Mouse (Mus musculus): ENCODE data around the gene Cmtm4. TPM values are rescaled to one million over a fixed set of nuclear protein-coding genes. Genes with fewer than 3 reads are reported as not detected.
A peak's percentile ranks its signal among the peaks of the same experiment; 100 is the strongest.

The Cmtm4 gene
- polyA plus RNA-seq, 2 experiments: 0.44 to 1.7 TPM

DNA sequence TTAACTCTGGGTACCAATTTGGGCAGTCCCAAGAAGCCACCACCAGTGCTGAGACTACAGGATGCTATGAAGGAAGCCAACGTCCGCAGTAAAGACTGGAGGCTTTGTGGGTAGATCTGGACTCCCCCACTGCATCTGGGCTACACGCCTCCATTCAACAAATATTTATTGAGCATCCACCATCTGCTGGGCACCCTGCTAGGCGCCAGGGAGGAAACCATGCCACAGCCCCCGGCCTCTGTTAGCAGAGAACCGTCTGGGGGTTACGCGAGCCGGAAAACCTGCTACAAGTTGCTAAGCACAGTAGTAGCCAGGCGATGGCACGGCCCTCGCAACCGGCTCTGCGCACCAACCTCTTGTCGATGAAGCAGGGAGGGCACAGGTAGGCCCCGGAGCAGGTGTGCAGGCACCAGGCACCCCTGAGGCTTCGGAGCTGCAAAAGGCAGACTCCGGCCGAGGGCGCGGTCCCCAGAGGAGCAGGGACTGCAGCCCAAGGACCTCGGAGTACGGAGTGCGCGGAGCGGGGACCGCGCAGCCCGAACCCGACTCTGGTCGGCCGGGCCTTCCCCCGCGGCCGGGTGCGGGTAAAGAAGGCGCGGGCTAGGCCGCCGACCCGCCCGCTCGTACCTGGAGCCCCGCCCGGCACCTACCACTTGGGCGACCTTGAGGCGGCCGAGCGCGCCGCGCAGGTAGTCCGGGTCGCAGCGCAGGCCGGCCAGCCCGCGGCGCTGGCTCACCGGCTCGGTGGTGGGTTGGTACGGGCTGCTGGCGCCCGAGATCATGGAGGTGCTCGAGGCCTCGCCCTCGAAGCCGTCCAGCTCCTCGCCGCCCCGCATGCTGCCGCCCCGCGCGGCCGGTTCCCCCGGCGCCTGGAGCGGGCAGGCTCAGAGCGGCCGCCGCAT, 555 bp downstream of the Cmtm4 start:
- no peak for DNase-seq (ENCODE audit: low read depth in 3 of 3, low spot score in 3 of 3)
- TF ChIP-seq CTCF (IDR thresholded peaks at IDR 0.05; ENCODE audit: low read depth) (no peak), EP300 (IDR thresholded peaks at IDR 0.05; ENCODE audit: low read depth) (no peak)
- peak; percentile 66 for ATAC-seq (ENCODE audit: insufficient read depth)
- Histone ChIP-seq H3K9me3 (ENCODE audit: control insufficient read depth, low read length) (no peaks in the 10 kb centered on the region), H3K9ac (replicated peaks) (peak overlapping the region; percentile 33), H3K4me1 (replicated peaks; ENCODE audit: control insufficient read depth in 2 of 2, insufficient read depth in 2 of 2, low read length in 1 of 2) (0 out of 4 replicates have a peak, but pooled peaks cover 0 to 3% of the 10 kb centered on the region in 2 experiments), H3K36me3 (replicated peaks; ENCODE audit: control insufficient read depth, insufficient read depth, low read depth) (no peaks in the 10 kb centered on the region), H3K27me3 (ENCODE audit: control insufficient read depth, insufficient read depth, low read length) (peaks cover 19% of the 10 kb centered on the region), H3K4me2 (ENCODE audit: low read depth) (peak overlapping the region; percentile 86), H3K4me3 (ENCODE audit: insufficient read depth in 1 of 2, low read depth in 2 of 2, low read length in 2 of 2) (peak overlapping the region; percentile 35 to 67), H3K27ac (no peak overlapping the region)
- 1% methylated on average over 76 of the region's 82 CpGs for WGBS (ENCODE audit: insufficient replicate concordance)

DNA sequence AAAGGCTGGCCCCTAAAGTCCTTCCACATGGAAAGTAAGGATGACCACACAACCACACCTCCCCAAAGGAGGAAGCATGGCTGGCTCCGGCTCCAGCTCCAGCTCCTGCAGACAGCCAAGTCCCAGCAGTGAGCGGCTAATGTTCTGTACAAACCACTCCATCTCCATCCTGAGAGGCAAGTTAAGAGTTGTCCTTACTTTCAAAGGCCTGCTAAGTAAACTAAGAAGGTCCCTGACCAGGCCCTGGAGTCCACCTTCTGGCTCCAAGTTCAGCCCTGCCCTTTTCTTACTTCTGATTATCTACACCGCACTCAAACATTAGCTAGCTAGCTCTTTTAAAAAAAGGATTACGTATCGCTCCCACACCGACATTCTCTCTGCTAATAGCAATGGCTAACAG, 1.8 kb downstream of the Cmtm4 start:
- Histone ChIP-seq H3K9me3 (ENCODE audit: control insufficient read depth, low read length) (no peaks in the 10 kb centered on the region), H3K27me3 (ENCODE audit: control insufficient read depth, insufficient read depth, low read length) (peaks cover 19% of the 10 kb centered on the region), H3K9ac (replicated peaks) (no peak overlapping the region), H3K4me1 (replicated peaks; ENCODE audit: control insufficient read depth in 2 of 2, insufficient read depth in 2 of 2, low read length in 1 of 2) (0 out of 4 replicates have a peak, but pooled peaks cover 0 to 3% of the 10 kb centered on the region in 2 experiments), H3K36me3 (replicated peaks; ENCODE audit: control insufficient read depth, insufficient read depth, low read depth) (no peaks in the 10 kb centered on the region), H3K27ac (no peak overlapping the region), H3K4me3 (ENCODE audit: insufficient read depth in 1 of 2, low read depth in 2 of 2, low read length in 2 of 2) (no peak overlapping the region), H3K4me2 (ENCODE audit: low read depth) (no peak overlapping the region)
- WGBS (ENCODE audit: insufficient replicate concordance): 85% methylated on average over 6 of the region's 6 CpGs
- TF ChIP-seq CTCF (IDR thresholded peaks at IDR 0.05; ENCODE audit: low read depth) (no peak), EP300 (IDR thresholded peaks at IDR 0.05; ENCODE audit: low read depth) (no peak)
- ATAC-seq (ENCODE audit: insufficient read depth) (no peak), DNase-seq (ENCODE audit: low read depth in 3 of 3, low spot score in 3 of 3) (no peak)

DNA sequence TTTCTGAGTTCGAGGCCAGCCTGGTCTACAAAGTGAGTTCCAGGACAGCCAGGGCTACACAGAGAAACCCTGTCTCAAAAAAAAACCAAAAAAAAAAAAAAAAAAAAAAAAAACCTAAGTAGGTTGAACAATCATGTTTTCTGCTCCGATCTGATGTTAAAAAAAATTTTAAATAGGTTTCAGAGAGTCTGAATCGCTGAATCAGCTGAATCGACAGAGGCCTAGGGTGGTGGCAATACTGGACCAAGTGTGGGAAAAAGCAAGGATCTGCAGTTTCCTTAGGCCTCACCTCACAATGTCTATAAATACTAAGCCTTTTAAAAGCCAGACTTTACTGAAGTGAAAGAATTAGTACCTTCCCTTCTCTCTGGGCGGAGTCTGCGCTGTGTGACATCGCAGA, 2.5 kb downstream of the Cmtm4 start:
- Histone ChIP-seq H3K27me3 (ENCODE audit: control insufficient read depth, insufficient read depth, low read length) (peaks cover 19% of the 10 kb centered on the region), H3K27ac (no peak overlapping the region), H3K9me3 (ENCODE audit: control insufficient read depth, low read length) (no peaks in the 10 kb centered on the region), H3K4me2 (ENCODE audit: low read depth) (no peak overlapping the region), H3K4me3 (ENCODE audit: insufficient read depth in 1 of 2, low read depth in 2 of 2, low read length in 2 of 2) (no peak overlapping the region), H3K9ac (replicated peaks) (no peak overlapping the region), H3K4me1 (replicated peaks; ENCODE audit: control insufficient read depth in 2 of 2, insufficient read depth in 2 of 2, low read length in 1 of 2) (0 out of 4 replicates have a peak, but pooled peaks cover 0 to 3% of the 10 kb centered on the region in 2 experiments), H3K36me3 (replicated peaks; ENCODE audit: control insufficient read depth, insufficient read depth, low read depth) (no peaks in the 10 kb centered on the region)
- ATAC-seq (ENCODE audit: insufficient read depth) (no peak), DNase-seq (ENCODE audit: low read depth in 3 of 3, low spot score in 3 of 3) (no peak)
- TF ChIP-seq CTCF (IDR thresholded peaks at IDR 0.05; ENCODE audit: low read depth): no peak
- TF ChIP-seq EP300 (IDR thresholded peaks at IDR 0.05; ENCODE audit: low read depth): no peak
- WGBS (ENCODE audit: insufficient replicate concordance): 77% methylated on average over 6 of the region's 7 CpGs

DNA sequence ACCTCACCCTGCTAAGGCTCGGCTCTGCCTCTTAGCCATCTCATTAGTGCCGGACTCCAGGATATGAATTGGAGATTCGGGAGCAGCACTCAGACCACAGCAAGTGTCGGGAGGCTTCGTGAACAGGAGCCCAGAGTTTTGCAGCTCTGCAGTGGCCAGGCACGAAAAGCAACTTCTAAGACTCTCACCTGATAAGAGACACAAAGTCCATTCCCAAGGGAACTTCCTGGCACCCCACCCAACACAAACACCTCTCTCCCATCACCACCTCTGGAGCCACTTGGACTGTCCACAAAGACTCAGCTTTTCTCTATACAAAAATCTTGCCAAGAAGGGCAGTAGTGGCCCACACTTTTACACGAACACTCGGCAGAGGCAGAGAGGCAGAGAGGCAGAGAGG, 5.4 kb downstream of the Cmtm4 start:
- no peak for TF ChIP-seq CTCF (IDR thresholded peaks at IDR 0.05; ENCODE audit: low read depth)
- TF ChIP-seq EP300 (IDR thresholded peaks at IDR 0.05; ENCODE audit: low read depth): no peak
- ATAC-seq (ENCODE audit: insufficient read depth): no peak
- H3K27ac ChIP-seq: no peak overlapping the region

DNA sequence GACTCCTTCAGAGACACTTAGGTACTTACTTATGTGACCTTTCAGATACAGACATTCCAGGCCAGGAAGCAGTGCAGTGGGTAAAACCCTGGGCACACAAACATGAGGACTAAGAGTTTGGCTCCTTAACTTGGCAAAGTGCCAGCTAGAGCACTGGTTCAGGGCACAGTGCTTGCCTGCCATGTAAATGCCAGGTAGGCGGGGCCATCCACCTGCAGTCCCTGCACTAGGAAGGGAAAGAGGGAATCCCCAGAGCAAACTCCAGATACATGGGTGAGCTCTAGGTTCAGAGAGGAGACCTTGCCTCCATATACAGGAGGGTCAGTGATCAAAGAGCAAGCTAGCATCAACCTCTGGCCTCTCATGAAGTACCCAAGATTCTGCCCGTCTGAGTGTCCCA, 7.6 kb downstream of the Cmtm4 start:
- ATAC-seq (ENCODE audit: insufficient read depth) (no peak), DNase-seq (ENCODE audit: low read depth in 3 of 3, low spot score in 3 of 3) (no peak)
- H3K9me3 ChIP-seq (ENCODE audit: control insufficient read depth, low read length): no peaks in the 10 kb centered on the region
- H3K36me3 ChIP-seq (replicated peaks; ENCODE audit: control insufficient read depth, insufficient read depth, low read depth): no peaks in the 10 kb centered on the region
- H3K4me3 ChIP-seq (ENCODE audit: insufficient read depth in 1 of 2, low read depth in 2 of 2, low read length in 2 of 2): no peak overlapping the region
- TF ChIP-seq CTCF (IDR thresholded peaks at IDR 0.05; ENCODE audit: low read depth): no peak
- TF ChIP-seq EP300 (IDR thresholded peaks at IDR 0.05; ENCODE audit: low read depth): no peak
- peaks cover 0 to 3% of the 10 kb centered on the region in 2 experiments; a peak in 1 of 4 replicates for H3K4me1 ChIP-seq (replicated peaks; ENCODE audit: control insufficient read depth in 2 of 2, insufficient read depth in 2 of 2, low read length in 1 of 2)
- WGBS (ENCODE audit: insufficient replicate concordance): 69% methylated on average over 2 of the region's 2 CpGs
- H3K27ac ChIP-seq: no peak overlapping the region
- no peak overlapping the region for H3K4me2 ChIP-seq (ENCODE audit: low read depth)
- H3K9ac ChIP-seq (replicated peaks): no peak overlapping the region
- H3K27me3 ChIP-seq (ENCODE audit: control insufficient read depth, insufficient read depth, low read length): no peaks in the 10 kb centered on the region

More for the DNA sequence above, 5.4 kb downstream of the Cmtm4 start:
- Histone ChIP-seq H3K4me3 (ENCODE audit: insufficient read depth in 1 of 2, low read depth in 2 of 2, low read length in 2 of 2) (no peak overlapping the region), H3K4me1 (replicated peaks; ENCODE audit: control insufficient read depth in 2 of 2, insufficient read depth in 2 of 2, low read length in 1 of 2) (0 out of 4 replicates have a peak, but pooled peaks cover 0 to 3% of the 10 kb centered on the region in 2 experiments), H3K9me3 (ENCODE audit: control insufficient read depth, low read length) (no peaks in the 10 kb centered on the region), H3K4me2 (ENCODE audit: low read depth) (no peak overlapping the region), H3K9ac (replicated peaks) (no peak overlapping the region), H3K36me3 (replicated peaks; ENCODE audit: control insufficient read depth, insufficient read depth, low read depth) (no peaks in the 10 kb centered on the region), H3K27me3 (ENCODE audit: control insufficient read depth, insufficient read depth, low read length) (peaks cover 12% of the 10 kb centered on the region)
- no peak for DNase-seq (ENCODE audit: low read depth in 3 of 3, low spot score in 3 of 3)
- WGBS (ENCODE audit: insufficient replicate concordance): 62% methylated on average over 8 of the region's 8 CpGs

Measured in liver, embryonic 14.5 days (tissue).